Mouse (Mus musculus): ENCODE measurements at regions not wholly inside any gene's neighbourhood (a gene's known extent, or its start where the extent isn't known, plus 50 kb on each side); places are given as distances from the start of the nearest gene placed in this dataset.

DNA sequence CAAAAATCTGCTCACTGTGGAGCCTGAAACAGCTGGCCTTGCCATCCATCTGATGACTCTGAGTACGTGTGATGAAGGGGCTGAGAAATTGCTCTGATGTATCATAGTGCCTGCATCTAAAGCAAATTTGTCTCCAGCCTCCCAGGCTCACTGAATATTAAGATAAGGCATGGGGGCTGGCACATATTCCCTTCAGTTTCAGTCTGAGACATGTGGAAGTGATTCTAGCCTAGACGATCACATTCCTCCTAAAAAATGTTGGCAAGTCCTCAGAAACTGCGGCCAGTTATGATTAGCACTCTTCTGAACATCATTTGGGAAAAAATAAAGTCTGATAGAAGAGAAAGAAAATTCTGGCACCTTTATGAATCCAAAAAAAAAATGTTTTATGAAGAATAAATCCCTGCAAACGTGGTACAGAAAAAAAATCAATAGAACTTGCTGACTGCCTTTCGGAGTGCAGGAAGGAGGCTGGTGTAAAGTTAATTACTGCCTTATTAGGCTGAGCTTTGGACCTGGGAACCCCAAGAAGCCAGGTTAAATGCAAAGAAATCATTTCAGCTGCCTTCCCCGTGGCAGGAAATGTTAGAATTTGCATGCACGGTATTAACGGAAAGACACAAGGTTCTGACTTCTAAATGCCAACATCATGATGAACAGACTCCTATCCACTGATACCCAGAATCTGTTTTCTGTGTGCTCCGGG, 762.2 kb downstream of the Adgrl2 start:
- no peaks in the 10 kb centered on the region for H3K36me3 ChIP-seq (ENCODE audit: control insufficient read depth, insufficient read depth, low read length)
- WGBS: 22% methylated on average over 9 of the region's 9 CpGs
- no peaks in the 10 kb centered on the region for H3K27me3 ChIP-seq (ENCODE audit: control insufficient read depth, insufficient read depth, low read length)
- ATAC-seq (ENCODE audit: low FRiP score, low read depth) (no peak), DNase-seq (ENCODE audit: low spot score) (peak; percentile 77)
- H3K4me3 ChIP-seq (replicated peaks; ENCODE audit: low read length): no peak overlapping the region
- H3K9me3 ChIP-seq (ENCODE audit: control insufficient read depth, low read length): no peaks in the 10 kb centered on the region
- H3K27ac ChIP-seq (replicated peaks; ENCODE audit: low read depth, low read length): no peak overlapping the region
- peak overlapping the region; percentile 18 for H3K4me2 ChIP-seq (replicated peaks; ENCODE audit: low read depth, low read length, severe bottlenecking)
- peaks cover 8% of the 10 kb centered on the region; the same call in 1 of the 2 replicates for H3K4me1 ChIP-seq (ENCODE audit: control insufficient read depth, insufficient read depth, low read length)
- no peak overlapping the region for H3K9ac ChIP-seq (ENCODE audit: low read depth, low read length, severe bottlenecking)
- TF ChIP-seq POLR2A (IDR thresholded peaks at IDR 0.05; ENCODE audit: borderline replicate concordance, extremely low read depth, insufficient read depth, insufficient read length): no peak

GRCm38 (mm10) chr3:148220826-148221225, 769.5 kb downstream of the Adgrl2 start:
- no peak for TF ChIP-seq POLR2A (IDR thresholded peaks at IDR 0.05; ENCODE audit: borderline replicate concordance, extremely low read depth, insufficient read depth, insufficient read length)
- Histone ChIP-seq H3K36me3 (ENCODE audit: control insufficient read depth, insufficient read depth, low read length) (no peaks in the 10 kb centered on the region), H3K27ac (replicated peaks; ENCODE audit: low read depth, low read length) (no peak overlapping the region), H3K9me3 (ENCODE audit: control insufficient read depth, low read length) (no peaks in the 10 kb centered on the region), H3K27me3 (ENCODE audit: control insufficient read depth, insufficient read depth, low read length) (no peaks in the 10 kb centered on the region), H3K9ac (ENCODE audit: low read depth, low read length, severe bottlenecking) (no peak overlapping the region), H3K4me2 (replicated peaks; ENCODE audit: low read depth, low read length, severe bottlenecking) (no peak overlapping the region), H3K4me1 (ENCODE audit: control insufficient read depth, insufficient read depth, low read length) (no peaks in the 10 kb centered on the region), H3K4me3 (replicated peaks; ENCODE audit: low read length) (no peak overlapping the region)
- WGBS: 85% methylated on average over 5 of the region's 5 CpGs
- DNase-seq (ENCODE audit: low spot score): no peak
- ATAC-seq (ENCODE audit: low FRiP score, low read depth): no peak

- Histone ChIP-seq H3K36me3 (ENCODE audit: control insufficient read depth, insufficient read depth, low read length) (no peaks in the 10 kb centered on the region), H3K9ac (ENCODE audit: low read depth, low read length, severe bottlenecking) (no peak overlapping the region), H3K4me1 (ENCODE audit: control insufficient read depth, insufficient read depth, low read length) (no peaks in the 10 kb centered on the region), H3K27me3 (ENCODE audit: control insufficient read depth, insufficient read depth, low read length) (no peaks in the 10 kb centered on the region), H3K9me3 (ENCODE audit: control insufficient read depth, low read length) (no peaks in the 10 kb centered on the region), H3K27ac (replicated peaks; ENCODE audit: low read depth, low read length) (no peak overlapping the region), H3K4me3 (replicated peaks; ENCODE audit: low read length) (no peak overlapping the region), H3K4me2 (replicated peaks; ENCODE audit: low read depth, low read length, severe bottlenecking) (no peak overlapping the region)
- 61% methylated on average over 10 of the region's 10 CpGs for WGBS
- ATAC-seq (ENCODE audit: low FRiP score, low read depth) (no peak), DNase-seq (ENCODE audit: low spot score) (no peak)
- TF ChIP-seq POLR2A (IDR thresholded peaks at IDR 0.05; ENCODE audit: borderline replicate concordance, extremely low read depth, insufficient read depth, insufficient read length): no peak
These were observed 770.2 kb downstream of the Adgrl2 start for GRCm38 (mm10) chr3:148220024-148220590.

- Histone ChIP-seq H3K4me2 (replicated peaks; ENCODE audit: low read depth, low read length, severe bottlenecking) (no peak overlapping the region), H3K9me3 (ENCODE audit: control insufficient read depth, low read length) (no peaks in the 10 kb centered on the region), H3K27me3 (ENCODE audit: control insufficient read depth, insufficient read depth, low read length) (no peaks in the 10 kb centered on the region), H3K36me3 (ENCODE audit: control insufficient read depth, insufficient read depth, low read length) (no peaks in the 10 kb centered on the region), H3K27ac (replicated peaks; ENCODE audit: low read depth, low read length) (no peak overlapping the region), H3K4me3 (replicated peaks; ENCODE audit: low read length) (no peak overlapping the region), H3K4me1 (ENCODE audit: control insufficient read depth, insufficient read depth, low read length) (no peaks in the 10 kb centered on the region), H3K9ac (ENCODE audit: low read depth, low read length, severe bottlenecking) (no peak overlapping the region)
- no peak for ATAC-seq (ENCODE audit: low FRiP score, low read depth)
- DNase-seq (ENCODE audit: low spot score): no peak
- WGBS: 79% methylated on average over 3 of the region's 3 CpGs
- TF ChIP-seq POLR2A (IDR thresholded peaks at IDR 0.05; ENCODE audit: borderline replicate concordance, extremely low read depth, insufficient read depth, insufficient read length): no peak
These were observed 788.2 kb downstream of the Adgrl2 start for GRCm38 (mm10) chr3:148202148-148202547.

DNA sequence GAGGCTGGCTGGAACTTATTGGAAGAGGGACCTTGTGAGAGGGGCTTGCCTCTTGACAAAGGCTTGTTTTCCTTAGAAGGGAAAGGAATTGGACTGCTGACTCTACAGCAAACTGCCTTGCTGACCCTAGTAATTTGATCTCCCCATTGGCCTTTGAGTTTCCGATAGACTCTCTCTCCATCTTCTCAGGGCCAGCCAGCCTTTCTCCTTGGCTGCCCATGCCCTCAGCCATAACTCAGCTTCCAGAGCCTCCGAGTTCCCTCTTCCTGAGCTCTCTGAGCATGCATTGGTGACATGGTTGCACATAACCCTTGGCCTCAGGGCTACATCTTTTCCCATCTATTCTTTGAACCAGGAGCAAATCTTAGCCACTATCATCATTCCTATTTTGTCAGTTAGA, 803.7 kb downstream of the Adgrl2 start:
- TF ChIP-seq POLR2A (IDR thresholded peaks at IDR 0.05; ENCODE audit: borderline replicate concordance, extremely low read depth, insufficient read depth, insufficient read length): no peak
- H3K9me3 ChIP-seq (ENCODE audit: control insufficient read depth, low read length): no peaks in the 10 kb centered on the region
- no peak overlapping the region for H3K4me2 ChIP-seq (replicated peaks; ENCODE audit: low read depth, low read length, severe bottlenecking)
- no peaks in the 10 kb centered on the region for H3K36me3 ChIP-seq (ENCODE audit: control insufficient read depth, insufficient read depth, low read length)
- DNase-seq (ENCODE audit: low spot score): no peak
- no peak overlapping the region for H3K9ac ChIP-seq (ENCODE audit: low read depth, low read length, severe bottlenecking)
- H3K27me3 ChIP-seq (ENCODE audit: control insufficient read depth, insufficient read depth, low read length): no peaks in the 10 kb centered on the region
- 66% methylated on average over 2 of the region's 2 CpGs for WGBS
- H3K27ac ChIP-seq (replicated peaks; ENCODE audit: low read depth, low read length): no peak overlapping the region
- H3K4me3 ChIP-seq (replicated peaks; ENCODE audit: low read length): no peak overlapping the region
- ATAC-seq (ENCODE audit: low FRiP score, low read depth): no peak
- no peaks in the 10 kb centered on the region for H3K4me1 ChIP-seq (ENCODE audit: control insufficient read depth, insufficient read depth, low read length)
